Mouse (Mus musculus) heart, adult 9 months (tissue): ENCODE data around the gene Irx6.

ENCODE experiments used
- DNase-seq, 2 experiments: peaks; one replicate each; pipeline ENCODE4 v3.0.0; 2022; ENCODE audit warnings: low spot score in 2 of 2

The Irx6 gene

GRCm38 (mm10) chr8:92721936-92722321 is 47.8 kb downstream of the Irx6 start:
- no peak for DNase-seq

- no peak for DNase-seq
Observed at GRCm38 (mm10) chr8:92723320-92723719, 49.2 kb downstream of the Irx6 start.

DNA sequence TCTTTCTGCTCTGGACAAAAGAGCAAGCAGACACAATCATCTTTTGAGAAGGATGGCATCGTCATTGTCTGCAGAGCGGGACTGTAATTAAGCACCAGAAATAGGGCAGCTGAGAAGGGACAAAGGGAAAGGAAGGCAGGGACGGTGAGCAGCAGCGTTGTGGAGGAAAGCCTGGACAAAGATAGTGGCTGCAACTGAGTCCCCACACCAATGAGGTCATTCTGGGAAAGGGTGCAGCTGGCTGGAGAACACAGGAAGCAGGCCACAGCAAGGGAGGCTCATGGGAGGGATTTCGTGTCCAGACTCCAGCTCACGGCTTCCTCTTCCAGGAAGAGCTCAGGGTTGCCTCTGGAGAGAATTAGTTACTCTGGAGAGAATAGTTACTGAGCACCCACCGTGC is 49.9 kb downstream of the Irx6 start:
- peak; percentile 37 to 59 for DNase-seq

GRCm38 (mm10) chr8:92724359-92724758 is 50.3 kb downstream of the Irx6 start:
- DNase-seq = no peak
